Mouse (Mus musculus): ENCODE measurements at regions not wholly inside any gene's neighbourhood (a gene's known extent, or its start where the extent isn't known, plus 50 kb on each side); places are given as distances from the start of the nearest gene placed in this dataset.

- 77% methylated on average over 4 of the region's 4 CpGs for WGBS
- Histone ChIP-seq H3K36me3 (ENCODE audit: control insufficient read depth, insufficient read depth, low read length) (no peaks in the 10 kb centered on the region), H3K27me3 (ENCODE audit: control insufficient read depth, insufficient read depth, low read length) (no peaks in the 10 kb centered on the region), H3K4me3 (ENCODE audit: low read depth, low read length) (no peak overlapping the region), H3K4me1 (ENCODE audit: control insufficient read depth, insufficient read depth, insufficient read length, low read length) (no peaks in the 10 kb centered on the region), H3K27ac (ENCODE audit: insufficient read depth, low read depth, low read length) (no peak overlapping the region)
- TF ChIP-seq POLR2A (IDR thresholded peaks at IDR 0.05; ENCODE audit: low read depth, low read length) (no peak), CTCF (IDR thresholded peaks at IDR 0.05; ENCODE audit: extremely low read depth, insufficient read length, insufficient replicate concordance, low read depth, low read length) (no peak)
These were observed 315.2 kb downstream of the Dcdc2c start for GRCm38 (mm10) chr12:28237041-28237440.

DNA sequence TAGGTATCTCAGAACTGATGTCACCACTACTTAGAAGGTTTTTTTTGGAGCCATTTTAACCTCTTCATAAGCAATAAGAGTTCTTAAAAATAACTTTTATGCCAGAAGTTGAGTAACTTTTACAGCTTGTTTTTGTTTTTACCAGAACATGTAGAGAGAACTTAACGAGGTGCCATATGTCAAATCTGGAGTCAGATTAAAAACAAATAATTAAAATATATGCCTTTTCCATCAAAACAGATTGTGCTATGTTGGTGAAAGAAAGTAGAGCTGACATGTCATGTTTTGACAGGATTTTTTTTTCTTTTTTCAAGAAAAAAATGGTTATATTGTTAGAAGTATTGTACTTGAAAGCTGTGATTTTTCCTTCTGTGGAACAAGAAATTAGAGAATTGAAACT is 349.4 kb downstream of the Dcdc2c start:
- no peak overlapping the region for H3K4me3 ChIP-seq (ENCODE audit: low read depth, low read length)

DNA sequence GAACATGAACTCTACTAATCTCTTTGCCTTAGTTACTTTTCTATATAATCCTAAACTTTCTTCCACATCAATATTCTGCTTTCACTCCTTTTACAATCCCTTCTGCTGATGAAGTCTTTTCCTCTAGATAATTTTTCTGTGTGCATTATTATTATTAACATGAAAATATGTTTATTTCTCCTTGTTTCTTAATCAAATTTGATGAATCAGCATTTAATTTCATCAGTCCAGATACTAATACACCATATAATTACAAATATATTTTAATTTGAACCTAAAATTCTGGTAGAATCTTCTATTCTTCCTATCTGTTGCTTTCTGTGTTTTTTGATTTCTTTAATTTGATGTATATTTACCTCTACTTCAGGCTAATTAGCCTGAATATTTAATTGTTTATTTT is 365.5 kb downstream of the Dcdc2c start:
- H3K36me3 ChIP-seq (ENCODE audit: control insufficient read depth, insufficient read depth, low read length), result no peaks in the 10 kb centered on the region
- no peaks in the 10 kb centered on the region for H3K27me3 ChIP-seq (ENCODE audit: control insufficient read depth, insufficient read depth, low read length)
- no peak overlapping the region for H3K4me3 ChIP-seq (ENCODE audit: low read depth, low read length)
- H3K4me1 ChIP-seq (ENCODE audit: control insufficient read depth, insufficient read depth, insufficient read length, low read length), result no peaks in the 10 kb centered on the region
- TF ChIP-seq CTCF (IDR thresholded peaks at IDR 0.05; ENCODE audit: extremely low read depth, insufficient read length, insufficient replicate concordance, low read depth, low read length), result no peak
- no peak for TF ChIP-seq POLR2A (IDR thresholded peaks at IDR 0.05; ENCODE audit: low read depth, low read length)
- no peak overlapping the region for H3K27ac ChIP-seq (ENCODE audit: insufficient read depth, low read depth, low read length)

More for the DNA sequence above, 349.4 kb downstream of the Dcdc2c start:
- Histone ChIP-seq H3K4me1 (ENCODE audit: control insufficient read depth, insufficient read depth, insufficient read length, low read length) (no peaks in the 10 kb centered on the region), H3K27me3 (ENCODE audit: control insufficient read depth, insufficient read depth, low read length) (no peaks in the 10 kb centered on the region), H3K36me3 (ENCODE audit: control insufficient read depth, insufficient read depth, low read length) (no peaks in the 10 kb centered on the region), H3K27ac (ENCODE audit: insufficient read depth, low read depth, low read length) (no peak overlapping the region)
- WGBS, result 61% methylated on average over 1 of the region's 1 CpGs
- no peak for TF ChIP-seq POLR2A (IDR thresholded peaks at IDR 0.05; ENCODE audit: low read depth, low read length)
- no peak for TF ChIP-seq CTCF (IDR thresholded peaks at IDR 0.05; ENCODE audit: extremely low read depth, insufficient read length, insufficient replicate concordance, low read depth, low read length)

GRCm38 (mm10) chr12:28181265-28181664 is 370.9 kb downstream of the Dcdc2c start:
- Histone ChIP-seq H3K4me3 (ENCODE audit: low read depth, low read length) (no peak overlapping the region), H3K27me3 (ENCODE audit: control insufficient read depth, insufficient read depth, low read length) (no peaks in the 10 kb centered on the region), H3K36me3 (ENCODE audit: control insufficient read depth, insufficient read depth, low read length) (no peaks in the 10 kb centered on the region), H3K27ac (ENCODE audit: insufficient read depth, low read depth, low read length) (no peak overlapping the region), H3K4me1 (ENCODE audit: control insufficient read depth, insufficient read depth, insufficient read length, low read length) (no peaks in the 10 kb centered on the region)
- no peak for TF ChIP-seq POLR2A (IDR thresholded peaks at IDR 0.05; ENCODE audit: low read depth, low read length)
- TF ChIP-seq CTCF (IDR thresholded peaks at IDR 0.05; ENCODE audit: extremely low read depth, insufficient read length, insufficient replicate concordance, low read depth, low read length), result no peak
- 54% methylated on average over 2 of the region's 2 CpGs for WGBS

DNA sequence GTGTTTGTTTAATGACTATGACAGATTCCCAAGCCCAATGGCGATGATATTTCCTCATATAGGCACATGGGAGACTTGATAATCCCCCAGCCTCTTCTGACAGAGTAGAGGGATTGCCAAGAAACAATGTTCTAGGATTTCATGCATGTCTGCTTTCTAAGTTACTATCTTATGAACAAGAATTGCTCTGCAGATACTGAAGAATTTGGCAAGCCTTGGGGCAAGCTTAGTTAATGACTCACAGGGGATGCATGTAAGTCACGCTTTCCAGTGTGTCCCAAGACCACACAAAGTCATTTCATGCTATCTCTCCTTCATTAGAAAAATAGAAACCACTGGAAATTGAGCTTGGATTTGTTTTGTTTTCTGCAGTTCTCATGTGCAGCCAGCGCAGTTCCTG is 376.2 kb downstream of the Dcdc2c start:
- TF ChIP-seq POLR2A (IDR thresholded peaks at IDR 0.05; ENCODE audit: low read depth, low read length) (no peak), CTCF (IDR thresholded peaks at IDR 0.05; ENCODE audit: extremely low read depth, insufficient read length, insufficient replicate concordance, low read depth, low read length) (no peak)
- H3K27me3 ChIP-seq (ENCODE audit: control insufficient read depth, insufficient read depth, low read length), result no peaks in the 10 kb centered on the region
- no peaks in the 10 kb centered on the region for H3K4me1 ChIP-seq (ENCODE audit: control insufficient read depth, insufficient read depth, insufficient read length, low read length)
- H3K27ac ChIP-seq (ENCODE audit: insufficient read depth, low read depth, low read length), result no peak overlapping the region
- H3K36me3 ChIP-seq (ENCODE audit: control insufficient read depth, insufficient read depth, low read length), result no peaks in the 10 kb centered on the region
- no peak overlapping the region for H3K4me3 ChIP-seq (ENCODE audit: low read depth, low read length)
- WGBS, result 55% methylated on average over 3 of the region's 3 CpGs

DNA sequence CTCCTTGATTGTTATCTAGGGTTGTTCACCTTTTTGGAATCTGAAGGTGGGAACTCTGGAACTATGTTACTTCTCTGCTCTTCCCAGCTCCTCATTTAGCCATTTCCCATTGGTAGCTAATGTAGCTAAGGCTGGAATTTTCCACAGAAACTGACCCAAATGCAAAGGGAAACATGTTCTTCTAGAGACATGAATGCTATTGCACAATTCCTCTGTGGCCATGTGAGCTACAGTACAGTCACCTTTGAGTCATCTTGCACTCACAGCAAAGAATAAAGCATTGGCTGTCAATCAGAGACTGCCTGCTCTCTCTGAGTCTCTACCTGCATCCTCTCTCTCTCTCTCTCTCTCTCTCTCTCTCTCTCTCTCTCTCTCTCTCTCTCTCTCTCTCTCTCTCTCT is 378.1 kb downstream of the Dcdc2c start:
- Histone ChIP-seq H3K27me3 (ENCODE audit: control insufficient read depth, insufficient read depth, low read length) (no peaks in the 10 kb centered on the region), H3K4me1 (ENCODE audit: control insufficient read depth, insufficient read depth, insufficient read length, low read length) (no peaks in the 10 kb centered on the region), H3K36me3 (ENCODE audit: control insufficient read depth, insufficient read depth, low read length) (no peaks in the 10 kb centered on the region), H3K4me3 (ENCODE audit: low read depth, low read length) (no peak overlapping the region), H3K27ac (ENCODE audit: insufficient read depth, low read depth, low read length) (no peak overlapping the region)
- no peak for TF ChIP-seq CTCF (IDR thresholded peaks at IDR 0.05; ENCODE audit: extremely low read depth, insufficient read length, insufficient replicate concordance, low read depth, low read length)
- no peak for TF ChIP-seq POLR2A (IDR thresholded peaks at IDR 0.05; ENCODE audit: low read depth, low read length)

DNA sequence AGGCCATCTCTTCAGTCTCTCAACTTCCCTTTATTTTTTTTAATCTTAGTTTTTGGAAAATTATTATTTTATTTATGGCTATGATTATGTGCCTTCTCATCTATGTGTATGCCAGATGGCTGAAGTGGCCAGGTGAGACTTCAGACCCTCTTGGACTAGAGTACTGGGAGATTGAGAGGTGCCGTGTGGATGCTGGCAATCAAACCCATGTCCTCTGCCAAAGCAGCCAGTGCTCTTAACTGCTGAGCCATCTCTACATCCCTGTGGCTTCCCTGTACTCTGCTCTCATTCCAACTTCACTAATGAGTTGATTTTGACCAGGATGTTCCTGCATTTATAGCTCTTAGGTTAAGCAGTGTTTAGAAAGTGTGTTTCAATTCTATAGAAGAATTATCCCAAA is 393.4 kb downstream of the Dcdc2c start:
- WGBS, result 81% methylated on average over 1 of the region's 1 CpGs
- Histone ChIP-seq H3K4me3 (ENCODE audit: low read depth, low read length) (no peak overlapping the region), H3K4me1 (ENCODE audit: control insufficient read depth, insufficient read depth, insufficient read length, low read length) (no peaks in the 10 kb centered on the region), H3K27ac (ENCODE audit: insufficient read depth, low read depth, low read length) (no peak overlapping the region), H3K27me3 (ENCODE audit: control insufficient read depth, insufficient read depth, low read length) (no peaks in the 10 kb centered on the region), H3K36me3 (ENCODE audit: control insufficient read depth, insufficient read depth, low read length) (no peaks in the 10 kb centered on the region)
- TF ChIP-seq POLR2A (IDR thresholded peaks at IDR 0.05; ENCODE audit: low read depth, low read length), result no peak
- TF ChIP-seq CTCF (IDR thresholded peaks at IDR 0.05; ENCODE audit: extremely low read depth, insufficient read length, insufficient replicate concordance, low read depth, low read length), result no peak

- whole genome bisulfite sequencing, result 74% methylated on average over 4 of the region's 4 CpGs
- no peak for TF ChIP-seq POLR2A (IDR thresholded peaks at IDR 0.05; ENCODE audit: low read depth, low read length)
- no peak for TF ChIP-seq CTCF (IDR thresholded peaks at IDR 0.05; ENCODE audit: extremely low read depth, insufficient read length, insufficient replicate concordance, low read depth, low read length)
- no peak overlapping the region for H3K27ac ChIP-seq (ENCODE audit: insufficient read depth, low read depth, low read length)
These were observed 401.4 kb downstream of the Dcdc2c start for GRCm38 (mm10) chr12:28150759-28151158.

More at GRCm38 (mm10) chr12:28150759-28151158, 401.4 kb downstream of the Dcdc2c start:
- Histone ChIP-seq H3K27me3 (ENCODE audit: control insufficient read depth, insufficient read depth, low read length) (no peaks in the 10 kb centered on the region), H3K4me1 (ENCODE audit: control insufficient read depth, insufficient read depth, insufficient read length, low read length) (no peaks in the 10 kb centered on the region), H3K4me3 (ENCODE audit: low read depth, low read length) (no peak overlapping the region), H3K36me3 (ENCODE audit: control insufficient read depth, insufficient read depth, low read length) (no peaks in the 10 kb centered on the region)

Data from small intestine, adult 2 months (tissue).